Mouse (Mus musculus): ENCODE measurements around the gene Smim6. TPM values are rescaled to one million over a fixed set of nuclear protein-coding genes. Genes with fewer than 3 reads are reported as not detected.

The Smim6 gene
- total RNA-seq, 1 experiment, result 0.45 TPM

GRCm38 (mm10) chr11:115933108-115933746 lies 21.4 kb downstream of the Smim6 start, which contains the start of the genes Sap30bp and Recql5:
Gene Sap30bp (plus strand): TSS chr11:115933282.
Gene Recql5 (minus strand): TSS chr11:115933477.
- peak within 1 kb of the TSS; percentile 89 for H3K9ac ChIP-seq (ENCODE audit: insufficient read depth, low read depth, low read length, poor library complexity, severe bottlenecking)
- H3K27ac ChIP-seq (ENCODE audit: insufficient read depth, low read depth, low read length, poor library complexity, severe bottlenecking), result no peak within 1 kb of the TSS
- peaks cover 7% of the 10 kb centered on the region; the same call in 1 of the 2 replicates for H3K36me3 ChIP-seq (ENCODE audit: control insufficient read depth, insufficient read depth, low read length, poor library complexity, severe bottlenecking)
- peak; percentile 99 for DNase-seq (ENCODE audit: low read depth, low spot score)
- in situ Hi-C loops (cut with MboI; ENCODE audit: low sequenced_read_pairs in 2 of 2, unreplicated experiment in 2 of 2), result no loop called here
- 0 out of 4 replicates have a peak, but pooled peaks cover 0 to 7% of the 10 kb centered on the region in 2 experiments for H3K4me1 ChIP-seq (ENCODE audit: control insufficient read depth in 2 of 2, insufficient read depth in 2 of 2, low read length in 2 of 2, poor library complexity in 1 of 2)
- TF ChIP-seq ZC3H11A (IDR thresholded peaks at IDR 0.05; ENCODE audit: borderline replicate concordance, low read depth, low read length) (no peak), HCFC1 (IDR thresholded peaks at IDR 0.05; ENCODE audit: borderline replicate concordance, insufficient read depth, low read length) (peak; percentile 79)
- peak within 1 kb of the TSS; percentile 82 to 92 for H3K4me3 ChIP-seq (ENCODE audit: insufficient read depth in 1 of 2, low read depth in 1 of 2, low read length in 2 of 2, poor library complexity in 1 of 2, severe bottlenecking in 1 of 2)
- no peaks in the 10 kb centered on the region for H3K9me3 ChIP-seq (ENCODE audit: control insufficient read depth, insufficient read depth, low read depth, low read length)

- H3K36me3 ChIP-seq (ENCODE audit: control insufficient read depth, insufficient read depth, low read length, poor library complexity, severe bottlenecking), result peaks cover 5% of the 10 kb centered on the region
- 0 out of 4 replicates have a peak, but pooled peaks cover 0 to 7% of the 10 kb centered on the region in 2 experiments for H3K4me1 ChIP-seq (ENCODE audit: control insufficient read depth in 2 of 2, insufficient read depth in 2 of 2, low read length in 2 of 2, poor library complexity in 1 of 2)
- no peaks in the 10 kb centered on the region for H3K9me3 ChIP-seq (ENCODE audit: control insufficient read depth, insufficient read depth, low read depth, low read length)
- H3K4me3 ChIP-seq (ENCODE audit: insufficient read depth in 1 of 2, low read depth in 1 of 2, low read length in 2 of 2, poor library complexity in 1 of 2, severe bottlenecking in 1 of 2), result peak overlapping the region; percentile 82 to 92
- no peak overlapping the region for H3K27ac ChIP-seq (ENCODE audit: insufficient read depth, low read depth, low read length, poor library complexity, severe bottlenecking)
- no peak for DNase-seq (ENCODE audit: low read depth, low spot score)
- no peak for TF ChIP-seq CHD2 (IDR thresholded peaks at IDR 0.05; ENCODE audit: low read depth, low read length)
- no peak for TF ChIP-seq ZC3H11A (IDR thresholded peaks at IDR 0.05; ENCODE audit: borderline replicate concordance, low read depth, low read length)
- TF ChIP-seq MAFK (IDR thresholded peaks at IDR 0.05; ENCODE audit: insufficient read depth, low read depth, low read length), result no peak
- no peak for TF ChIP-seq HCFC1 (IDR thresholded peaks at IDR 0.05; ENCODE audit: borderline replicate concordance, insufficient read depth, low read length)
- TF ChIP-seq ZNF384 (IDR thresholded peaks at IDR 0.05; ENCODE audit: low read depth, low read length), result no peak
- in situ Hi-C loops (cut with MboI; ENCODE audit: low sequenced_read_pairs in 2 of 2, unreplicated experiment in 2 of 2), result no loop called here
- peak overlapping the region; percentile 89 for H3K9ac ChIP-seq (ENCODE audit: insufficient read depth, low read depth, low read length, poor library complexity, severe bottlenecking)
Observed at GRCm38 (mm10) chr11:115933747-115934110, 21.9 kb downstream of the Smim6 start.

GRCm38 (mm10) chr11:115939690-115940329 lies 28.0 kb downstream of the Smim6 start:
- DNase-seq (ENCODE audit: low read depth, low spot score), result no peak
- H3K4me3 ChIP-seq (ENCODE audit: insufficient read depth in 1 of 2, low read depth in 1 of 2, low read length in 2 of 2, poor library complexity in 1 of 2, severe bottlenecking in 1 of 2), result no peak overlapping the region
- no peaks in the 10 kb centered on the region for H3K9me3 ChIP-seq (ENCODE audit: control insufficient read depth, insufficient read depth, low read depth, low read length)
- peaks cover 21% of the 10 kb centered on the region for H3K36me3 ChIP-seq (ENCODE audit: control insufficient read depth, insufficient read depth, low read length, poor library complexity, severe bottlenecking)
- in situ Hi-C loops (cut with MboI; ENCODE audit: low sequenced_read_pairs in 2 of 2, unreplicated experiment in 2 of 2), result loop anchor here in 1 of 2 experiments (5.0 kb wide), 1 partner anchor 57 kb away; no protein-coding TSS in a partner anchor
- peaks cover 2% of the 10 kb centered on the region in 2 experiments; a peak in 1 of 4 replicates for H3K4me1 ChIP-seq (ENCODE audit: control insufficient read depth in 2 of 2, insufficient read depth in 2 of 2, low read length in 2 of 2, poor library complexity in 1 of 2)
- no peak overlapping the region for H3K9ac ChIP-seq (ENCODE audit: insufficient read depth, low read depth, low read length, poor library complexity, severe bottlenecking)
- TF ChIP-seq HCFC1 (IDR thresholded peaks at IDR 0.05; ENCODE audit: borderline replicate concordance, insufficient read depth, low read length), result no peak
- TF ChIP-seq MAFK (IDR thresholded peaks at IDR 0.05; ENCODE audit: insufficient read depth, low read depth, low read length), result no peak
- TF ChIP-seq ZNF384 (IDR thresholded peaks at IDR 0.05; ENCODE audit: low read depth, low read length), result no peak
- no peak for TF ChIP-seq ZC3H11A (IDR thresholded peaks at IDR 0.05; ENCODE audit: borderline replicate concordance, low read depth, low read length)
- H3K27ac ChIP-seq (ENCODE audit: insufficient read depth, low read depth, low read length, poor library complexity, severe bottlenecking), result no peak overlapping the region

- Histone ChIP-seq H3K36me3 (ENCODE audit: control insufficient read depth, insufficient read depth, low read length, poor library complexity, severe bottlenecking) (peaks cover 26% of the 10 kb centered on the region), H3K27ac (ENCODE audit: insufficient read depth, low read depth, low read length, poor library complexity, severe bottlenecking) (no peak overlapping the region), H3K4me1 (ENCODE audit: control insufficient read depth in 2 of 2, insufficient read depth in 2 of 2, low read length in 2 of 2, poor library complexity in 1 of 2) (peaks cover 2 to 7% of the 10 kb centered on the region in 2 experiments; a peak in 2 of 4 replicates), H3K4me3 (ENCODE audit: insufficient read depth in 1 of 2, low read depth in 1 of 2, low read length in 2 of 2, poor library complexity in 1 of 2, severe bottlenecking in 1 of 2) (no peak overlapping the region), H3K9me3 (ENCODE audit: control insufficient read depth, insufficient read depth, low read depth, low read length) (no peaks in the 10 kb centered on the region), H3K9ac (ENCODE audit: insufficient read depth, low read depth, low read length, poor library complexity, severe bottlenecking) (no peak overlapping the region)
- DNase-seq (ENCODE audit: low read depth, low spot score), result no peak
- in situ Hi-C loops (cut with MboI; ENCODE audit: low sequenced_read_pairs in 2 of 2, unreplicated experiment in 2 of 2), result loop anchor here in 1 of 2 experiments (5.0 kb wide), 1 partner anchor 55 kb away; no protein-coding TSS in a partner anchor
- no peak for TF ChIP-seq ZC3H11A (IDR thresholded peaks at IDR 0.05; ENCODE audit: borderline replicate concordance, low read depth, low read length)
Observed at GRCm38 (mm10) chr11:115941980-115942379, 30.2 kb downstream of the Smim6 start.
